Mouse (Mus musculus) neural tube, embryonic 13.5 days (tissue): ENCODE results near the gene Gas2. TPM values are rescaled to one million over a fixed set of nuclear protein-coding genes. Genes with fewer than 3 reads are reported as not detected.

Experiments used
- ATAC-seq: fragments of 200-750 bp; cut with Nextera tagmentation; 2 replicates; pipeline ENCODE4 v1.8.0; 2017; ENCODE audit warnings: low read depth, mild to moderate bottlenecking, moderate TSS enrichment, moderate library complexity
- H3K27ac ChIP-seq: fragments of 300-500 bp; sonication (generic); replicated peaks from 2 replicates; pipeline ENCODE4 v1.5.1; 2015; ENCODE audit warnings: moderate library complexity, mild to moderate bottlenecking, inconsistent platforms
- H3K27me3 ChIP-seq: fragments of 300-500 bp; sonication (generic); 2 replicates; pipeline ENCODE4 v1.6.1; 2015; ENCODE audit warnings: mild to moderate bottlenecking, inconsistent platforms
- H3K36me3 ChIP-seq: fragments of 300-500 bp; sonication (generic); 2 replicates; pipeline ENCODE4 v1.6.1; 2015; ENCODE audit warnings: mild to moderate bottlenecking, inconsistent platforms
- H3K4me1 ChIP-seq: fragments of 300-500 bp; sonication (generic); replicated peaks from 2 replicates; pipeline ENCODE4 v1.6.1; 2015; ENCODE audit warnings: inconsistent platforms
- H3K4me2 ChIP-seq: fragments of 300-500 bp; sonication (generic); 2 replicates; pipeline ENCODE4 v1.6.1; 2015; ENCODE audit warnings: inconsistent platforms, mild to moderate bottlenecking, moderate library complexity
- H3K4me3 ChIP-seq: fragments of 300-500 bp; sonication (generic); 2 replicates; pipeline ENCODE4 v1.5.1; 2015; ENCODE audit warnings: mild to moderate bottlenecking, inconsistent platforms
- H3K9ac ChIP-seq: fragments of 300-500 bp; sonication (generic); 2 replicates; pipeline ENCODE4 v1.6.1; 2015; ENCODE audit warnings: moderate library complexity, mild to moderate bottlenecking, inconsistent platforms
- H3K9me3 ChIP-seq: fragments of 300-500 bp; sonication (generic); 2 replicates; pipeline ENCODE4 v1.6.1; 2016; ENCODE audit warnings: inconsistent platforms
- WGBS: fragments of 180-500 bp; shearing (Covaris S2); methylation state at CpG from one replicate; pipeline ENCODE4 v1.1.7; 2015; 5-methylcytosine and 5-hydroxymethylcytosine counted together
- polyA plus RNA-seq: library from polyadenylated mRNA; unstranded; fragments of >200 nt; fragmentation: Nextera tagmentation; extraction: Ambion mirVana; gene quantifications from 2 replicates; pipeline ENCODE4 v1.2.1, GENCODE M21; 2015

Gene Gas2
- polyA plus RNA-seq, 1 experiment from 2014 or later, result 19.8 TPM

- no peak overlapping the region for H3K9ac ChIP-seq
- no peaks in the 10 kb centered on the region for H3K9me3 ChIP-seq
- no peak overlapping the region for H3K4me3 ChIP-seq
- peak overlapping the region; percentile 70 for H3K27ac ChIP-seq
- no peak overlapping the region for H3K4me2 ChIP-seq
- H3K36me3 ChIP-seq, result no peaks in the 10 kb centered on the region
- ATAC-seq, result no peak
- peaks cover 24% of the 10 kb centered on the region for H3K4me1 ChIP-seq
- H3K27me3 ChIP-seq, result no peaks in the 10 kb centered on the region
- 41% methylated on average over 6 of the region's 6 CpGs for WGBS
These were observed 113.4 kb downstream of the Gas2 start for GRCm38 (mm10) chr7:51975181-51975580.

- H3K4me2 ChIP-seq, result no peak overlapping the region
- no peak overlapping the region for H3K9ac ChIP-seq
- no peak for ATAC-seq
- H3K4me3 ChIP-seq, result no peak overlapping the region
- H3K9me3 ChIP-seq, result no peaks in the 10 kb centered on the region
- peaks cover 12% of the 10 kb centered on the region; the same call in 1 of the 2 replicates for H3K4me1 ChIP-seq
- H3K36me3 ChIP-seq, result no peaks in the 10 kb centered on the region
- H3K27me3 ChIP-seq, result no peaks in the 10 kb centered on the region
- WGBS, result 50% methylated on average over 5 of the region's 5 CpGs
- no peak overlapping the region for H3K27ac ChIP-seq
These were observed 117.5 kb downstream of the Gas2 start for GRCm38 (mm10) chr7:51979271-51979670.

DNA sequence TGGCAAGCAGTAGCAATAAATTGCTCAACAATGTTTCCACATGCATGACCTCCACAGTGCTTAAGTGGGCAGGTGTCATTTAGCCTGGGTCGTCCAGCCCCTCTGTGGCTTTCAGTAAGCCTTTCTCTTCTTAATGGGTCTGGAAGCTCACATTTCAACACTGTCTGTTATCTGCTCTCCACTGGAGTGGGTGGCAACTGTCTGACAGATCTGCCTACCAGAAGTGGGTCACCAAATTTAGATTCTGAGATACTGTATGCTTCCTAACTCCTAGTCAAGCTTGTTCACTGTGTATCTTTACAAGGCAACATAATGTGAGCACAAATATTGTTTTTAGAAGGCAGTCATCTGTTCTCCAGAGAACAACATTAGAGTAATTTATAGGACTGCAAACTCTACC lies 120.5 kb downstream of the Gas2 start:
- H3K9me3 ChIP-seq, result no peaks in the 10 kb centered on the region
- peaks cover 6% of the 10 kb centered on the region; the same call in 1 of the 2 replicates for H3K4me1 ChIP-seq
- no peaks in the 10 kb centered on the region for H3K36me3 ChIP-seq
- WGBS, result 20% methylated on average over 1 of the region's 1 CpGs
- ATAC-seq, result no peak; the same call in 1 of the 2 replicates
- H3K27ac ChIP-seq, result peak overlapping the region; percentile 10; the same call in 1 of the 2 replicates
- no peak overlapping the region for H3K4me3 ChIP-seq
- no peak overlapping the region for H3K9ac ChIP-seq
- H3K4me2 ChIP-seq, result no peak overlapping the region
- H3K27me3 ChIP-seq, result no peaks in the 10 kb centered on the region

- Histone ChIP-seq H3K4me1 (peaks cover 6% of the 10 kb centered on the region; the same call in 1 of the 2 replicates), H3K36me3 (no peaks in the 10 kb centered on the region), H3K4me3 (no peak overlapping the region), H3K27me3 (no peaks in the 10 kb centered on the region), H3K27ac (no peak overlapping the region; the same call in 1 of the 2 replicates), H3K9ac (no peak overlapping the region), H3K9me3 (no peaks in the 10 kb centered on the region), H3K4me2 (no peak overlapping the region)
- ATAC-seq, result no peak
- WGBS, result 75% methylated on average over 6 of the region's 6 CpGs
These were observed 123.9 kb downstream of the Gas2 start for GRCm38 (mm10) chr7:51985763-51986162.

DNA sequence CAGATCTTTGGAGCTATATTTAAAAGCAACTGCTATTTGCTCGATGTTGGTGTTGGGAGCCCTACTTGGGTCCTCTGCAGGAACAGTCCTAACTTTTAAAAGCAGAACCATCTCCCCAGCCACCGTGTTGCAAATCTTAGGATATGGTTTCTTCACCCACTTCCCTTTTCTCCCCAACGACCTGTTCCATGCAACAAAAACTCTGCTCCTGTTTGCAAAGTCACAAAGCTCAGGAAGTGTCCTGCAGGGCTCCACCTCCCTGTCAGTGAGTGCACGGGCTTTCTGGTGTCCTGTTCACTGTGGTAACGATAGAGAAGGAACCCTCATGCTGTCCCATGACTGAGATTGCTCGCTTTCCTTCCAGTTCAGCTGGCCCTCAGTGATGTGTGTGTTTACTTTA lies 125.1 kb downstream of the Gas2 start:
- peaks cover 6% of the 10 kb centered on the region; the same call in 1 of the 2 replicates for H3K4me1 ChIP-seq
- no peak overlapping the region for H3K4me3 ChIP-seq
- no peak overlapping the region for H3K4me2 ChIP-seq
- no peak for ATAC-seq
- no peaks in the 10 kb centered on the region for H3K27me3 ChIP-seq
- no peak overlapping the region for H3K9ac ChIP-seq
- WGBS, result 73% methylated on average over 6 of the region's 6 CpGs
- H3K27ac ChIP-seq, result no peak overlapping the region
- H3K36me3 ChIP-seq, result no peaks in the 10 kb centered on the region
- no peaks in the 10 kb centered on the region for H3K9me3 ChIP-seq

GRCm38 (mm10) chr7:51991020-51991419 lies 129.2 kb downstream of the Gas2 start:
- no peaks in the 10 kb centered on the region for H3K36me3 ChIP-seq
- 99% methylated on average over 3 of the region's 3 CpGs for WGBS
- H3K9ac ChIP-seq, result no peak overlapping the region
- ATAC-seq, result no peak
- no peaks in the 10 kb centered on the region for H3K9me3 ChIP-seq
- H3K4me3 ChIP-seq, result no peak overlapping the region
- H3K4me1 ChIP-seq, result no peaks in the 10 kb centered on the region
- no peak overlapping the region for H3K27ac ChIP-seq
- H3K4me2 ChIP-seq, result no peak overlapping the region
- no peaks in the 10 kb centered on the region for H3K27me3 ChIP-seq

DNA sequence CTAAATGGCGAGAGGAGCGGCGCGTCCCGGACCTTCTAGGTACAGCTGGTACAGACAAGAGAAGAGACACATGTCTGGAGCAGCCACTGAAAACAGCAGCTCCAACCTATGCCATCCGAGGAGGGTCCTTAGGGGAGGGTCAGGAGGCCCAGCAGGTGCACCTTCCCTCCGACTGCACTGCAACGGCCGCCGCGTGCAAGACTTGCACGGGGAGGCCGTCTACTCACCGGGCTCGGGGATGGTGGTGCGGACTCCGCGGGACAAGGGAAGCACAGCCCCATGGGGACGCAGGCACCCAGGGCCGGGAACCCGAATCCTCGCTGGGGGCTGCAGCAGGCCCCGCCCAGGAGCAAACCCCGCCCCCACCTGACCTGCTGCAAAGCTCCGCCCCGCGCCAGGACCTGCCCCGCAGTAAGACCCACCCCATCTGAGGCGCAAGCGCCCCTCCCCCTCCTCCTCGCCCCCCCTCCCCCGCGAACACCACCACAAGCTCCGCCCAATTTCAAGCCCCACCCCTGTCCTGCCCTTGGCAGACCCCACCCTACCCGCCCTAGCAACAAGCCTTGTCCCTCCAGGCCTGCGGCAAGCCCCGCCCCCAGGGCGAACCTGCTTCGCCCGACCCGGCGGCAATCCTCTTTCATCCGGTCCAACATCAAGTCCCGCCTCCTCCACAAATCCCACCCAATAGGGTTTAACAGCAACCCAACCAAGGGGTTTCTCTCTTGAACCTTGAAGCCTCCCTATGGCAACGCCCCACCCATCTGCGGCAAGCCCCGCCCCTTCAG lies 143.9 kb downstream of the Gas2 start, which contains the start of gene Svip:
TSS of gene Svip (minus strand) at position 508 of the 785 bp plus-strand sequence.
- 0 out of 2 replicates have a peak, but pooled peaks cover 4% of the 10 kb centered on the region for H3K27me3 ChIP-seq
- H3K9me3 ChIP-seq, result no peaks in the 10 kb centered on the region
- H3K4me3 ChIP-seq, result peak within 1 kb of the TSS; percentile 72
- peak within 1 kb of the TSS; percentile 79 for H3K9ac ChIP-seq
- H3K4me1 ChIP-seq, result peaks cover 14% of the 10 kb centered on the region
- H3K36me3 ChIP-seq, result no peaks in the 10 kb centered on the region
- 2% methylated on average over 38 of the region's 47 CpGs for WGBS
- H3K4me2 ChIP-seq, result peak within 1 kb of the TSS; percentile 64
- peak within 1 kb of the TSS; percentile 85 for H3K27ac ChIP-seq
- ATAC-seq, result peak; percentile 98

DNA sequence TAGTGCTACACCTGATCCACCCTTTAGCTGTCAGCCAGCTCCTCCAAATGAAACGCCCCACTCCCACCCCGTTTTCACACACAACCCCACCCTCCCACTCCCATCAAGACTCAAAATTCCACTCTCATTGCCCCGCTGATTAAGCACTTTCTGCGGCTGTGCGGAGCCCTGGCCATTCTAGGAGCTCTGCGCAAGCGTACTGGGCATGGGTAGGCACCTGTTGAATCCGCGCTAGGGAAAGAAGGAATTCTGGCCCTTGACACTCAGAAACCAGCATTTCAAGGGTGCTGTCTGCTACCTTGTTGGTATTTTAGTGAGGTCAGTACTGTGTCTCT lies 144.4 kb downstream of the Gas2 start:
- under 1% methylated on average over 9 of the region's 9 CpGs for WGBS
- H3K4me3 ChIP-seq, result peak overlapping the region; percentile 72
- 0 out of 2 replicates have a peak, but pooled peaks cover 4% of the 10 kb centered on the region for H3K27me3 ChIP-seq
- H3K9ac ChIP-seq, result peak overlapping the region; percentile 79; the same call in 1 of the 2 replicates
- peak overlapping the region; percentile 64 for H3K4me2 ChIP-seq
- no peak; the same call in 1 of the 2 replicates for ATAC-seq
- no peaks in the 10 kb centered on the region for H3K9me3 ChIP-seq
- no peak overlapping the region for H3K27ac ChIP-seq
- H3K4me1 ChIP-seq, result peaks cover 14% of the 10 kb centered on the region
- H3K36me3 ChIP-seq, result no peaks in the 10 kb centered on the region

- H3K4me2 ChIP-seq, result no peak overlapping the region
- H3K27me3 ChIP-seq, result 0 out of 2 replicates have a peak, but pooled peaks cover 4% of the 10 kb centered on the region
These were observed 145.3 kb downstream of the Gas2 start for GRCm38 (mm10) chr7:52007138-52007537.

GRCm38 (mm10) chr7:52013457-52013856 lies 151.6 kb downstream of the Gas2 start:
- H3K4me3 ChIP-seq, result no peak overlapping the region
- no peaks in the 10 kb centered on the region for H3K4me1 ChIP-seq
- no peak for ATAC-seq
- WGBS, result 81% methylated on average over 7 of the region's 7 CpGs
- no peaks in the 10 kb centered on the region for H3K9me3 ChIP-seq
- no peak overlapping the region for H3K9ac ChIP-seq
- no peaks in the 10 kb centered on the region for H3K27me3 ChIP-seq
- H3K27ac ChIP-seq, result no peak overlapping the region
- no peak overlapping the region for H3K4me2 ChIP-seq
- H3K36me3 ChIP-seq, result no peaks in the 10 kb centered on the region

More at GRCm38 (mm10) chr7:52007138-52007537, 145.3 kb downstream of the Gas2 start:
- no peaks in the 10 kb centered on the region for H3K9me3 ChIP-seq
- H3K36me3 ChIP-seq, result no peaks in the 10 kb centered on the region
- WGBS, result 87% methylated on average over 2 of the region's 2 CpGs
- no peak overlapping the region for H3K27ac ChIP-seq
- H3K4me1 ChIP-seq, result peaks cover 14% of the 10 kb centered on the region
- no peak for ATAC-seq
- H3K9ac ChIP-seq, result no peak overlapping the region
- H3K4me3 ChIP-seq, result no peak overlapping the region

GRCm38 (mm10) chr7:52015180-52015579 lies 153.4 kb downstream of the Gas2 start:
- no peak for ATAC-seq
- Histone ChIP-seq H3K36me3 (no peaks in the 10 kb centered on the region), H3K9ac (no peak overlapping the region), H3K4me2 (no peak overlapping the region), H3K4me1 (no peaks in the 10 kb centered on the region), H3K4me3 (no peak overlapping the region), H3K9me3 (no peaks in the 10 kb centered on the region), H3K27ac (no peak overlapping the region), H3K27me3 (no peaks in the 10 kb centered on the region)
- 82% methylated on average over 1 of the region's 1 CpGs for WGBS

GRCm38 (mm10) chr7:52015628-52016027 lies 153.8 kb downstream of the Gas2 start, which contains the start of gene 1700015G11Rik:
Gene 1700015G11Rik, minus strand, starts transcription at chr7:52015728.
- Histone ChIP-seq H3K27ac (no peak within 1 kb of the TSS), H3K27me3 (no peaks in the 10 kb centered on the region), H3K4me1 (no peaks in the 10 kb centered on the region), H3K9ac (no peak within 1 kb of the TSS), H3K4me3 (no peak within 1 kb of the TSS), H3K36me3 (no peaks in the 10 kb centered on the region), H3K4me2 (no peak within 1 kb of the TSS), H3K9me3 (no peaks in the 10 kb centered on the region)
- no peak for ATAC-seq
- 82% methylated on average over 3 of the region's 3 CpGs for WGBS
